Mouse (Mus musculus): ENCODE measurements at regions not wholly inside any gene's neighbourhood (a gene's known extent, or its start where the extent isn't known, plus 50 kb on each side); places are given as distances from the start of the nearest gene placed in this dataset.

DNA sequence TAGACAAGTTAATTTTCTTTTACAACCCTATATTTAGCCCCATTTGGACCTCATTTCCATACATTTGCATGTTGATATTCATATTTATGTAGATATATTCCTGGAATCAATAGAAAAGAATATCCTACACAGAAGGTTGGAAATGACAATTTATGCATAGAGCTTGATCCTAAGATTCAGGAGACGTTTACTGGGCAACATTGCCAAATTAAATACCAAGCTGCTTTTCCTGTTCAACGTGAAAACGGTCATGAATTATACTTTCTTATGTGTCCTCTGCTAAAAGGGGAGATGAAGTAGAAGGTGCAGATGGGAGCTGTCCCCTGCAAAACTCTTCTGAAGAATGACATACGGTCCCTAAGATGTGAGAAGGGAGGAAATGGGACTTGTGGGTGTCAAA is 2888.9 kb upstream of the Lrrc6 start:
- DNase-seq (ENCODE audit: low read depth, low spot score), result no peak

DNA sequence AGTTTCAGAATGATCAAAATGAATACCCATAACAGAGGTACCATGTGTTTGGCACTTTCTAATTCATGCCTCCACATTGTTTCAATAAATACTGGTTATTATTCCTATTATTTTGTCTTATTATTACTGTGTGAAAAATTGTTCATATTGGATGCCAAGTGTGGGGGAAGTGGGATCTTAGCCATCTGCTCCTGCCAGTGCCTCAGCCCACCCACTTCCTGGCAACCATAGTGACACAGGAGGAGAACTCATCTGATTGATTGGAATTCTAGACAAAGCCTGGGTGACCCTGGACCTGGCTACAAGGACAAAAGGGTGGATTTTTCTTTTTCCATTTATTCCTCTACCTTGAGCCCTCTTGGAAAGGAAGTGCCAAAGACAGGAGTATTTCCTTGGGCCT is 2886.8 kb upstream of the Lrrc6 start:
- no peak for DNase-seq (ENCODE audit: low read depth, low spot score)

DNA sequence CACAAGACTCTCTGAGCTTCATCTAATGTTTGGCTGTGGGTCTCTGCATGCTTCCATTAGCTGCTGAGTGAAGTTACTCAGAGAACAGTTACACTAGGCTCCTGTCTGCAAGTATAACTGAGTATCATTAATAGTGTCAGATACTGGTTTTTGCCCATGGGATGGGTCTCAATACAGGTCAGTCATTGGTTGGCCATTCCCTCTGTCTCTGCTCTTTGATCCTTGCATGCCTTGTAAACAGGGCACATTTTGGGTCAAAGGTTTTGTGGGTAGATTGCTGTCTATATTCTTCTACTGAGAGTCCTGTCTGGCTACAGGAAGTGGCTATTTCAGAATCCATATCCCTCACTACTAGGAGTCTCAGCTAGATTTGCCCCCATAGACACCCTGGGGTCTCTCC is 2864.7 kb upstream of the Lrrc6 start:
- DNase-seq (ENCODE audit: low read depth, low spot score), result no peak

DNA sequence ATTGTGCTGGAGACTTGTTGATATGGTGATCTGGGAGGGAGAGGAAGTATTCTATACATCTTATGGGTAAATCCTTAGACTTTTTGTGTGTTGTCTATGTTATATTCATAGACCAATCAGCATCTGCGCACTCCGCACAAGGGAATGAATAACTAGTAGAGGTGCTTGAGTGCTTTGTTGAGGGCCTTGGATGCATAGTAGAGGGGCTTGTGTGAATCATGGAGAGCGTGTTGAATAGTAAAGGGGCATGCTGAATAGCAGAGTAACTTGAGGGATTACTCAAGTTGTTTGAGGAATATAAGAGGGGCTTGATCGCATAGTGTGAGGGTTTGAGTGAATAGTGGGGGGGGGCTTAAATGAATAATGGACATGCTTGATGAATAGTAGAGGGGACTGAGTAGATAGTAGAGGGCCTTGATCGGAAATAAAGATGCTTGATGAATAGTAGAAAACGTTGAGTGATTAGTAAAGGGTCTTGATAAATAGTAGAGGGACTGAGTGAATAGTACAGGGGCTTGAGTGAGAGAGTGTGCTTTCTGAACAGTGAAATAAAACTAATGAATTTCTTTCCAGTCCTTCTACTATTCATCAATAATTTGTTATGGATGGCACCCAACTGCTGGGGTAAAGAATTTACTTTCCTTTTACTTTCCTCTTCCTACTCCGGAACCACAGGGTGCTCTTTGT is 2849.5 kb upstream of the Lrrc6 start:
- DNase-seq (ENCODE audit: low read depth, low spot score), result no peak

DNA sequence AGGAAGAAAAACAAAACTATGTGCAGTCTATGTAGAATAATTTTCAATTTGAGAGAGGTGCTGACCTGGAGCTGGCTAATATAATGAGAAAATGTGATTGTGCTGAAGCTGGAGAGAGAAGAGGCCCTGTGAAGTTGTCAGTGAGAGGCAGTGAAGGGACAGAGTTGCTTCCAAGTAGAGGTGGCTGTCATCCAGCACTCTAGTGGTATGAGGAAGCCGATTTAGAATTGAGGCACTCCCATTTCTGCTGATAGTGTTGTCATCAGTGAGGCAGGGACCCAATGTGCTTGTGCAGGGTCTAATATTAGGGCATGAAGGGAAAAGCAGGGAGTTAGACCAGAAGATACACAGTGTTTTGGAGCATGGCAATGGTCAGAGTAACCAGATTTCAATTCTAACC is 2845.4 kb upstream of the Lrrc6 start:
- DNase-seq (ENCODE audit: low read depth, low spot score), result no peak

DNA sequence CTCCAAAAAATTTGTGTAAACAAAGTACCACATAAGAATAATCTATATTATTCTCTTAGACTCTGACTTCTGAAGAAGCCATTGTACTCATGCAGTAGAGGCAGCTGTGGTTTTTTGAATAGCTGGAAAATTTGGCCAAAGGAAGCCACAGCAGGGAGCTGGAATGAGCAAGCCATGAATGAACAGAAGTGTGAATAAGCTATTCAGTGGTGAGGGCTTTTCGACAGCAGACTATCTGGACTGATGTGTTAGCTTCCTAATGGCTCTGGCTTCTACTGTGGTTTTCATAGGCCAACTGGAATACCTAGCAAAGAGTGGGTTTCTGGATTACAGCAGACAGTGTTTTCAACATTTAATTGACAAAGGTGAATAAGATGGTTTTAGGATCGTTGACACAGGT is 2842.0 kb upstream of the Lrrc6 start:
- no peak for DNase-seq (ENCODE audit: low read depth, low spot score)

DNA sequence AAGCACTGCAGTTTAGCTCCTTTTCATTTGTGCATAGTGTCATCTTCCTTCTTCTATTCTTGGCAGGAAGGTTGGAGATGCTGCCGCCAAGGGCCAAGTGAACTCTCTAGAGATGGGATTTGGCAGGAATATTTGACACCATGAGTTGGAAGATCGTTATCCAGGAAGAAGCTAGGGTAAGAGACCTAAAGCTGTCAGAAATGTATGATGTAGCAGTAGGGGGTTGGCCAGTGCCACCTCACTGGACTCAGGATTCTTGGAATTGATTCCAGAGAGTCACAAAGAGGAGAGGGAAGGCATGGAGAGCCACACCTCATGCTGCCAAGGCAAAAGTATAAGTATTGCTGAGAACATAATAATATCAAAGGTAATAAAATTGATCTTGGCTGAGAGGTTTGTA is 2835.8 kb upstream of the Lrrc6 start:
- no peak for DNase-seq (ENCODE audit: low read depth, low spot score)

DNA sequence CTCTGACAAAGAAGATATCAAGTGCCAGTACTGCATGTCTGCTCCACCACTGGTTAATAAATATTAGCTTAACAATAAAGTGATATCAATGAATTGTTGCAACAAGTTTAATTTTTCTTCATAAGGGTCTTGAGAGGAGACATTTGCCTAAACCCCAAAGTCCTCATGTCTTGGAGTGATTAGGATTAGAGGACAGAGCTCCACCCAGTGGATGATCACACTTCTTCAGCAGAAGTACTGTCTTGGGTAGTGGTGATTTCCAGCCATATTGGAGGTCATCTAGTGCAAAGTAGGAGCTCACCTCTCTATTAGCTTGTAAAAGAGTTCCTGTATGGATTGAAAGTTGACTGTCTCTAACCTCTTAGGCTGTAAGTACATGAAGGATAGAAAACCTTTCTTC is 2825.8 kb upstream of the Lrrc6 start:
- DNase-seq (ENCODE audit: low read depth, low spot score), result no peak

DNA sequence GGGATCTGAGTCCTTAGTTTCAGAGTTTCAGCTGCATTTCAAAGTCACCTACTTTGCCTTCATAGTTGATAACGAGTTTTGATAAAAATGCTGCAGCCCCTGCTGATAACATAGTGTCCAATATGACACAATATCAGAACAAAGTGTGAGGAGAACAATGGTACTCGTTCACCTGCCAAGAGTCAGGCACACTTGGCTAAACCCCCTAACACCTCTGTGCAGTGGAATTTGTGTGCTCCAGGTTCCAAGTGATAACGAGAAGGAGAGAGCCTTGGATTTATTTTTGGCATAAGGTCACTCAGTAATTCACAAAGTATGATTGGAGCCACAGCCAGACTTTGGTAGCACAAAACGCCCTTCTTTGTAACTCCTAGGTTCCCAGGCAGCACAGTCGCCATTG is 2802.4 kb upstream of the Lrrc6 start:
- DNase-seq (ENCODE audit: low read depth, low spot score), result no peak

DNA sequence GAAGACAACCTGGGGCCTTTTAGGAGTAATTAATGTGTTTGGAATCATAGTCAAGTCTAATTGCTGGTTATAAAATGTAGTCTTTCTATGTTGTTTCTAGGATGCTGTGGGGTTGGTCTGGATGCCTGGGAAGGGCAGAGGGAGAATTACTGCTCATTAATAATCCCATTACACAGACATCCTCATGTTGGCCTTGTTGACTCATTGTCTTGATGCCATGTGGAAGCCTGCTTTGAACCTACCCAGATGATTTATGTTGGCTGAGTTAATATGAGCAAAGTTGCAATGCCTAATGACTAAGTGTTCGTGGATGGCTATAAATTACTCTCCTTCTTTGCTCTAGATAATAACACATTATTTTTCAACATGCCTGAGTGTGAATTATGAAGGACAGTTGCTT is 2790.6 kb upstream of the Lrrc6 start:
- no peak for DNase-seq (ENCODE audit: low read depth, low spot score)

DNA sequence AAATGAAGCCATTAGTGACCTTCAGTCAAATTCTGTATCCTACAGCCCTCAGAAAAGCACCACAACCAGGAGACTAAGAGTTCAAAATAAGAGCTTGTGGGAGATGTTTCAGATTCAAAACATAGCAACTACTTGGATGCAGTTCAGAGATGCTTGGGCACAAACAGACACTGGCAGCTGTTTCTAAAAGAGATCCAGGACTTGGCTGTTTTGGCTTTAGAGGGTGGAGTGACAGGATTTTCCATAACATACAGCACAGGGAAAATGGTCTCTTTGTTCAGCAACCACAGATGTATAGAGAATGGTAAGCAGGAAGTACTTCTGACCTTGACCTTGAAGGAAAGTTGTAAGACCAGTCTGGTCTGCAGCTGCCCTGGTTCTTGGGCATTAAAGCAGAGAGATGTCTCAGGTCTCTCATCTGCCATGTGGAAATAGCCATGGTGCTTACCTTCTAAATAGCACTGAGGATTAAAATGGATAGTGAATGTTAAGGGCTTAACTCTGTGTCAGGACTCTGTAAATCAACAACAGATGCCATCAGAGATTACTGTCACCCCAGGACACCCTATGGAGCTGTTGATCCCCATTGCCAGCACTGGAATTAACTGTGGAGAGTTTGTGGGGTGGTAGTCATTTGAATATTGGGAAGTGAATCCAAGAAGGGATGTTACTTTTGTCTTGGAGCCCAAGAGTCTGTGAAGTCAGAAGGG is 2775.0 kb upstream of the Lrrc6 start:
- no peak for DNase-seq (ENCODE audit: low read depth, low spot score)

DNA sequence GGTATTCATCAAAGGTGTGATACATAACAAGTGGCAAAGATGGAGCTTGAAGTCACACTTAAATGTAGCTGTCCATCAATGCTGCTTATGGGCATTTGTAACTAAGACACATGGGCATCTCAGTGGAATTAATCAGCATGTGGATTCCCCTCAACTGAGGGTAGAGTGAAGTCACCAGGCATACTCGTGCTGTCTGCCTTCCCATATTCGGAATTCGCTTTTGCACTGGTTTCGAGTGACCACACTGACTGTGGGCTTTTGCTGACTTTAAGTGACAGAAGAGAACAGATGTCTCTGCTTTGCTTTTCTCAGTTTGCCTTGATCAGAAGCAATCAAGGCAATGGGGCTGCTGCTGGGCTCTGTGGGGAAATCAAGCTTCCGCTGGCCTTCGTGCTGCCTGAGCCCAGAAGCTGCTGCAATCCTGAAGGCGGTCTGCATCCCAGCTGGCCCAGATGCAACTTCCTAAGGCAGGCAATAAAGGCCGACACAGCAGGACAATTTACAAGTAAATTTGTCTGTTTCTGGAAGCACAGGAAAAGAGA is 2773.6 kb upstream of the Lrrc6 start:
- DNase-seq (ENCODE audit: low read depth, low spot score), result no peak

DNA sequence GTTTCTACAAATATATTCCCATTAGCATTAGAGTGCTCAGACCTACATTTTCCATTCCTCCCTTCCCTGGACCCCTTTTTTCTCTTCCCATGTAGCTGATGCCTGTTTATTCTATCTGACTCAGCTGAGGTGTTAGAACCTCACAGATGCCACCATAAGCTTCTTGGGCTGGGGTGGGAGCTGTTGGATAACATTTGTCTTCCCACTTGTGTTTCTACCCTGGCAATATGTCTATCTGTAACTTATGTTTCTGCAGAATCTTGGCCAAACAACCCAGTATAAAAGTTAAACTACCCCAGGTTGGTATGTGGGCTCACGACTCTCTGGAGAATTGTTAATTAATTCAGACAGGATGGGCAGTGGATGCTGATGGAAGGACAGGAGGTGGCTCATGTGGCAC is 2772.8 kb upstream of the Lrrc6 start:
- no peak for DNase-seq (ENCODE audit: low read depth, low spot score)

DNA sequence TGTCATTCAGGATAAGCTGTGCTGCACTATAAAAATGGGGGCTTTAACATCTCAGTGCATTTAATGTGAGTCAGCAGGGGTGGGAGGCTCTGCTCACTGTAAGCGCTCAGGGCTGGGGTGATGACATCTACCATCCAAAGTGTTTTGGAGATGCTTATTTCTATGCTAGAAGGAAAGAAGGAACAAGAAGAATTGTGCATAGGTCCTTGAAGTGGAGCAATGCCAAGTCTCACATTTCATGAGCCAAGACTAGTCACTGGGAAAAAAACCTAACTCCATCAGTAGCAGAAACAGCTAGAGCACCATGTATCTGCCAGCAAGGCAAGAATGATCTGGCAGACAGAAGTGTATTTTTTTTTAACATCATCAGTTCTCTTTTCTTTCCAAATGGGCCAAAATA is 2761.2 kb upstream of the Lrrc6 start:
- no peak for DNase-seq (ENCODE audit: low read depth, low spot score)

DNA sequence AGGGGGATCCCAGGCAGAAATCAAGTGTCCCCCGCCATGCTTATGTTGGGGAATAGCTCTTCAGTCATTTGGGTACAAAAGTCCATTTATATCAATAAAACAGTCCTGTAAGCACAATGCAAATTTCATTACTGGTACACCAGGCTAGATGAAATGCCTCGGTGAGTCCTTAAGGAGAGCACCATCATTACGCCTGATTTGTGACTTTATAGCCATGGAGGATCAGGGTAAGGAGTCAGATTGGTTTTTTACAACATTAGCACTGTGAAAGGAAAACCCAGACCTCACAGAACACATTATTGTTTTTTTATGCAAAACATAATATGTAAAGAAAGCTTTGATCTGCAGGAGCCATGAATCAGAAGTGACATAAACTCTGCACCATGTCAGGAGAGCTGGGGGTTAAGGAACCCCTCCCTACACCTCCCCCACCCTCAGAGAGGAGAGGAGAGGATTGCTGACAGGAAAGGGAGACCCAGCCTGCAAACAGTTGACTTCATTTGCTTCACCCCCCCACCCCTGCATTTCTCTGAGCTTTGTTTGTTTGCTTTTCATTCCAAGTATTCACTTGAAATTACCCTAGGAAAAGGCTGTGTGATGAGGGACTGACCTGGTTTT is 2756.6 kb upstream of the Lrrc6 start:
- no peak for DNase-seq (ENCODE audit: low read depth, low spot score)

DNA sequence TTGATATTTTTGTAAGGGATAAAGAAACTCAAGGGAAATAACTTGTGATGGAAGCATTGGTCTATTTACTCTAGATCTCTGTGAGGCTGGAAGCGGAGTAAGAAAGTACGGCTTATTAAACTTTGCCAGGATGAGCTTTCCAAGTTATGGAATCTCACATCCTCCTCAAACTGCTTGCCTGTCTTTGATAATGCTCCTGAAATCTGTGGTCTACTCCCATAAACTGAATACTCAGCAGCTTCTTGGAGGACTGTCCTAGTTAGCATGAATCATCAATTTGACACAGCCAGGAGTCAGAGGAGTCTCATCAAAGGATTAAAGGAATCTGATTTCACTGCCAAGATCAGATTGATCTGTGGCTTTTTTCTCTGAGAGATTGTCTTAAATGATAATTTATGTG is 2753.0 kb upstream of the Lrrc6 start:
- DNase-seq (ENCODE audit: low read depth, low spot score), result no peak

DNA sequence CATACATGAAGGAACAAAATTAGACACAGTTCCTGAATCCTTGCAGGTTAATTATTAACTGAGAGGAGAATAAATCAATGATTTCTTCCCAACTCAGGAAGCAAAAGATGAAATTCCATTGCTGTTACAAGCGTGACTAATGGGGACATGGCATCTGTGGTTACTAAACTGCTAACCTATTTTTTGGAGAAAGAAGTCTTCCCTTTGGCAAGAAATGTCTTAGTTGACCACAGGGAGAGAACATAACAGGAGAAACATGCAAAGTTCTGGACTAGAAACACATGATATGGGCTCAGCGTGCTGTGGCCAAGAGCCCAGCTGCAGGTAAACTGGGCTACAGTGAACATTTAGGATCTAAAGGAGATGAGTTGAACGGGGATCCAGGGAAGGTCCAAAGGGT is 2751.4 kb upstream of the Lrrc6 start:
- DNase-seq (ENCODE audit: low read depth, low spot score), result no peak

DNA sequence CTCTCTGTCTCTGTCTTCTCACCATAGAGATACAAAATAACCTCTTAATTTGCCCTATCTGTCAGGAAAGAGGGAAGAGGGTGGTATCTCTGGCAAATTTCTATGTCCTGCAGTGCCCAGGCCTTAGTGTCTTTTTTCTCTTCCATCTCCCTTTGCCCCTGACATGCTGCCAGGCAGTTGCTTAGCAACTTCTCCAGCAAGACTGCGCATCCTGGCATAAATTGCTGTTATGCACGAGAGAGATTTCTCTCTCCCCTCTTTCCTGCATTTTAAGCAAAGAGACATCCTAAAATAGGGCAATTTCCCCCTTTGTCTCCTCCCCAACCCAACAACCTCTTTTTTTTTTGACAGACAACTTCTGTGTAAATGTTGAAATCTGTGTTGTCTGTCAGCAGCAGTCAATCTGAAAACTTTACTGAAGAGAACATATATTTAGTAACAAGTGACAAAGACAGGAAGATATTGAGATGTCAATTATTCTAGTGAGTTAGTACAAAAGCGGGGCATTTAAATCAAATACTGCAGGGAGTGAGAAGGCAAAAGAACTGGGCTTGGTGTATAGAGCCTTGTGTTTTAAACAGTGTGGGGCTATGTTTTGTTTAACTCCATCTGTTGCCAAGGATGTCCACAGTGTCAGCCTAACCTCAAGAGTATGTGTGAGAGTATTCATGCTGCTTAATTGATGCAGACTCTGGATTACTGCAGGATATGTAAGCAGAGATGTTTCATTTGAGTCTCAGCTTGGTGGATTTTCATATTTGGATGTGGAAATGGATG is 2745.7 kb upstream of the Lrrc6 start:
- DNase-seq (ENCODE audit: low read depth, low spot score), result no peak

DNA sequence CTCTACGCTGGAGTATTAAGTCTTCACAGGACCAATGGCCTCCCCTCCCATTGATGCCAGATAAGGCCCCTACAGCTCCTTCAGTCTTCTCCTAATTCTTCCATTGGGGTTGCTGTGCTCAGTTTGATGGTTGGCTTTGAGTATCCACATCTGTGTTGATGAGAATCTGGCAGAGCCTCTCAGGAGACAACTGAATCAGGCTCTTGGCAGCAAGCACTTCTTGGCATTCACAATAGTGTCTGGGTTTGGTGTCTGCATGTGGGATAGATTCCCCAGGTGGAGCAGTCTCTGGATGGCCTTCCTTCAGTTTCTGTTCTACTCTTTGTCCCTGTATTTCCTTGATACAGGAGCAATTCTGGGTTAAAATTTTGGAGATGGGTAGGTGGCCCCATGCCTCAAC is 2734.6 kb upstream of the Lrrc6 start:
- no peak for DNase-seq (ENCODE audit: low read depth, low spot score)

DNA sequence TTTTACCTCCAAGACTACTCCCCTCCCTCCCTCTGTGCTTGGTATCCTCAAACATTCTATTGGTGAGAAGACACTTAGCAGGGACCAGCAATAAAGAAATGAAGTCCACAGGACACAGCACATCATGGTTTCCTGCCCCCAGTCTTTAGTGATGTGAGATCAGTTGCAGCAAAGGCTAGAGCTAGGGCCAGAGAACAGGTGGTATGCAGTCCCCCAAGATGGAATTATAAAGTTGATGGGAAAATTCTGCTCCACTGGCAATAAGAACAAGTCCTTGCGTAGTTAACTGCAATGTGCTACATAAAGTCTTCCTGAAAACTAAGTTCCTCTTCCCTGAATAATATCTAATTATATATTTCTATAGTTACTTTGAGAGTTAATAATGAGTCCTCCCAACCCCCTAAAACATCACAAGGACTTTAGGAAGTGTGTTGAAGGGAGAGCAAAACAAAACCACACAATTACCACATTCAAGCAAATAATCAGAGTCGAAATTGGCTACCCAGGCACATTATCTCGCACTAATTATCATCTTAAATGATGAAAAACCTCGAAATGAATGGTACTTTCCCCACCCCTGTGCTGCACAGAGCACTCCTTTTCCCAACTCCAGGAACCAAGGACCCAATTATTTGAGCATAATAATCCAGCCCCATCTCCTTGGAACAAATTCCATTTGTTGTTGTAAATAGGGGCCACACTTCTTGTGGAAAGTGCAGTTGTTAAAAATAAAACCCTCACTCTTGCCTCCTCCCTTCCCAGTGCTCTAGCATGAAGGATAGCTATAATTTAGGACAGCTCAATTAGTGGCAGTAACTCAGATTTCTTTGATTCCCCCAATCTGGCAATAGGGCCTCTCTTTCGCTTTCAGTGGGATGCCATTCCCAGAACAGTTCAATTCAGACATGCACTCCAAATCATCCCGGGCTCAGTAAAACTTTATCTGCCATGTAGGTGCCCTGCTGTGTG is 2724.2 kb upstream of the Lrrc6 start:
- no peak for DNase-seq (ENCODE audit: low read depth, low spot score)

DNA sequence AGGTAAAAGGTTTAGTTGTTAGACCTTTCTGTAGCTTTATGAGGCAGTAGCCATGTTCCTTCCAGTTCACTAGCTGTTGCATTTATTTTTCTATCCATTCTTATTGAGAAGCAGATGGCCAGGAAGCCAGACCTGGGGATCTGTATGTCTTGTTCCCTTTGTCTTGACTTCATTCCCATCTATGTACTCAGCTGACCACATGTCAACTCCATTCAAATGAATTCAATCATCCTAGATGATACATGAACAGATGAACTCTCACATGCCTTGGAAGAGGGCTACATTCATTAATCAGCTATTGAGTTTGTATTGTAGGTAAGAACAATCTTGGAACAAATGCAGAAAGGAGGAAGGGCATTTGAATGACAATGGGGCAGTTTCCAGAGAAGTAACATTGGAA is 2722.7 kb upstream of the Lrrc6 start:
- DNase-seq (ENCODE audit: low read depth, low spot score), result no peak
